Mouse (Mus musculus) neural tube, embryonic 13.5 days (tissue): Measurements from ENCODE around the gene Etnk1. TPM values are rescaled to one million over a fixed set of nuclear protein-coding genes. Genes with fewer than 3 reads are reported as not detected.

Experiments used
- ATAC-seq: fragments of 200-750 bp; cut with Nextera tagmentation; 2 replicates; pipeline ENCODE4 v1.8.0; 2017; ENCODE audit warnings: low read depth, mild to moderate bottlenecking, moderate TSS enrichment, moderate library complexity
- H3K27ac ChIP-seq: fragments of 300-500 bp; sonication (generic); replicated peaks from 2 replicates; pipeline ENCODE4 v1.5.1; 2015; ENCODE audit warnings: moderate library complexity, mild to moderate bottlenecking, inconsistent platforms
- H3K27me3 ChIP-seq: fragments of 300-500 bp; sonication (generic); 2 replicates; pipeline ENCODE4 v1.6.1; 2015; ENCODE audit warnings: mild to moderate bottlenecking, inconsistent platforms
- H3K36me3 ChIP-seq: fragments of 300-500 bp; sonication (generic); 2 replicates; pipeline ENCODE4 v1.6.1; 2015; ENCODE audit warnings: mild to moderate bottlenecking, inconsistent platforms
- H3K4me1 ChIP-seq: fragments of 300-500 bp; sonication (generic); replicated peaks from 2 replicates; pipeline ENCODE4 v1.6.1; 2015; ENCODE audit warnings: inconsistent platforms
- H3K4me2 ChIP-seq: fragments of 300-500 bp; sonication (generic); 2 replicates; pipeline ENCODE4 v1.6.1; 2015; ENCODE audit warnings: inconsistent platforms, mild to moderate bottlenecking, moderate library complexity
- H3K4me3 ChIP-seq: fragments of 300-500 bp; sonication (generic); 2 replicates; pipeline ENCODE4 v1.5.1; 2015; ENCODE audit warnings: mild to moderate bottlenecking, inconsistent platforms
- H3K9ac ChIP-seq: fragments of 300-500 bp; sonication (generic); 2 replicates; pipeline ENCODE4 v1.6.1; 2015; ENCODE audit warnings: moderate library complexity, mild to moderate bottlenecking, inconsistent platforms
- H3K9me3 ChIP-seq: fragments of 300-500 bp; sonication (generic); 2 replicates; pipeline ENCODE4 v1.6.1; 2016; ENCODE audit warnings: inconsistent platforms
- WGBS: fragments of 180-500 bp; shearing (Covaris S2); methylation state at CpG from one replicate; pipeline ENCODE4 v1.1.7; 2015; 5-methylcytosine and 5-hydroxymethylcytosine counted together
- polyA plus RNA-seq: library from polyadenylated mRNA; unstranded; fragments of >200 nt; fragmentation: Nextera tagmentation; extraction: Ambion mirVana; gene quantifications from 2 replicates; pipeline ENCODE4 v1.2.1, GENCODE M21; 2015

Gene Etnk1
- polyA plus RNA-seq, 1 experiment from 2014 or later = 35.4 TPM

- H3K4me3 ChIP-seq = no peak overlapping the region
- H3K9me3 ChIP-seq = no peaks in the 10 kb centered on the region
- H3K9ac ChIP-seq = no peak overlapping the region
- H3K4me1 ChIP-seq = peaks cover 21% of the 10 kb centered on the region; the same call in 1 of the 2 replicates
- no peak overlapping the region for H3K27ac ChIP-seq
- no peaks in the 10 kb centered on the region for H3K36me3 ChIP-seq
- H3K4me2 ChIP-seq = no peak overlapping the region
- no peak for ATAC-seq
- WGBS = 7% methylated on average over 9 of the region's 9 CpGs
- no peaks in the 10 kb centered on the region for H3K27me3 ChIP-seq
Observed at GRCm38 (mm10) chr6:143152321-143152827, 14.6 kb upstream of the Etnk1 start.

GRCm38 (mm10) chr6:143153160-143153559 is 13.9 kb upstream of the Etnk1 start:
- H3K4me2 ChIP-seq = no peak overlapping the region
- no peaks in the 10 kb centered on the region for H3K27me3 ChIP-seq
- no peaks in the 10 kb centered on the region for H3K36me3 ChIP-seq
- ATAC-seq = no peak
- H3K9ac ChIP-seq = no peak overlapping the region
- WGBS = 21% methylated on average over 2 of the region's 2 CpGs
- H3K4me3 ChIP-seq = no peak overlapping the region
- H3K9me3 ChIP-seq = no peaks in the 10 kb centered on the region
- H3K4me1 ChIP-seq = peaks cover 21% of the 10 kb centered on the region; the same call in 1 of the 2 replicates
- H3K27ac ChIP-seq = no peak overlapping the region

GRCm38 (mm10) chr6:143153751-143154494 is 13.1 kb upstream of the Etnk1 start:
- no peak overlapping the region for H3K9ac ChIP-seq
- H3K4me2 ChIP-seq = no peak overlapping the region
- H3K27me3 ChIP-seq = no peaks in the 10 kb centered on the region
- 72% methylated on average over 10 of the region's 10 CpGs for WGBS
- ATAC-seq = no peak
- no peaks in the 10 kb centered on the region for H3K36me3 ChIP-seq
- H3K4me1 ChIP-seq = peaks cover 21% of the 10 kb centered on the region; the same call in 1 of the 2 replicates
- H3K9me3 ChIP-seq = no peaks in the 10 kb centered on the region
- no peak overlapping the region for H3K27ac ChIP-seq
- no peak overlapping the region for H3K4me3 ChIP-seq

GRCm38 (mm10) chr6:143154885-143155284 is 12.1 kb upstream of the Etnk1 start:
- ATAC-seq = no peak
- H3K9ac ChIP-seq = no peak overlapping the region
- no peaks in the 10 kb centered on the region for H3K36me3 ChIP-seq
- 77% methylated on average over 13 of the region's 13 CpGs for WGBS
- no peak overlapping the region for H3K4me2 ChIP-seq
- no peak overlapping the region for H3K4me3 ChIP-seq
- no peak overlapping the region for H3K27ac ChIP-seq
- H3K27me3 ChIP-seq = no peaks in the 10 kb centered on the region
- peaks cover 21% of the 10 kb centered on the region; the same call in 1 of the 2 replicates for H3K4me1 ChIP-seq
- H3K9me3 ChIP-seq = no peaks in the 10 kb centered on the region

- Histone ChIP-seq H3K4me1 (peaks cover 21% of the 10 kb centered on the region; the same call in 1 of the 2 replicates), H3K9ac (no peak overlapping the region), H3K27ac (no peak overlapping the region), H3K4me3 (no peak overlapping the region), H3K27me3 (no peaks in the 10 kb centered on the region), H3K4me2 (no peak overlapping the region), H3K9me3 (no peaks in the 10 kb centered on the region), H3K36me3 (no peaks in the 10 kb centered on the region)
- no peak for ATAC-seq
- WGBS = 57% methylated on average over 1 of the region's 1 CpGs
Observed at GRCm38 (mm10) chr6:143155996-143156395, 11.0 kb upstream of the Etnk1 start.

- Histone ChIP-seq H3K9ac (no peak overlapping the region), H3K4me1 (peaks cover 21% of the 10 kb centered on the region; the same call in 1 of the 2 replicates), H3K9me3 (no peaks in the 10 kb centered on the region), H3K4me3 (no peak overlapping the region), H3K27me3 (no peaks in the 10 kb centered on the region), H3K27ac (no peak overlapping the region), H3K4me2 (no peak overlapping the region), H3K36me3 (no peaks in the 10 kb centered on the region)
- WGBS = 82% methylated on average over 7 of the region's 7 CpGs
- ATAC-seq = no peak
Observed at GRCm38 (mm10) chr6:143156684-143157083, 10.3 kb upstream of the Etnk1 start.

- 89% methylated on average over 8 of the region's 8 CpGs for WGBS
Observed at GRCm38 (mm10) chr6:143157401-143157800, 9.6 kb upstream of the Etnk1 start.

GRCm38 (mm10) chr6:143160572-143161231 is 6.3 kb upstream of the Etnk1 start:
- Histone ChIP-seq H3K27me3 (no peaks in the 10 kb centered on the region), H3K4me1 (peaks cover 4% of the 10 kb centered on the region; the same call in 1 of the 2 replicates), H3K9me3 (no peaks in the 10 kb centered on the region), H3K36me3 (no peaks in the 10 kb centered on the region), H3K27ac (no peak overlapping the region), H3K9ac (no peak overlapping the region), H3K4me3 (no peak overlapping the region), H3K4me2 (no peak overlapping the region)
- 92% methylated on average over 6 of the region's 6 CpGs for WGBS
- ATAC-seq = no peak

More at GRCm38 (mm10) chr6:143157401-143157800, 9.6 kb upstream of the Etnk1 start:
- H3K36me3 ChIP-seq = no peaks in the 10 kb centered on the region
- H3K9me3 ChIP-seq = no peaks in the 10 kb centered on the region
- no peak for ATAC-seq
- H3K4me2 ChIP-seq = no peak overlapping the region
- no peaks in the 10 kb centered on the region for H3K27me3 ChIP-seq
- peaks cover 23% of the 10 kb centered on the region; the same call in 1 of the 2 replicates for H3K4me1 ChIP-seq
- H3K9ac ChIP-seq = no peak overlapping the region
- H3K4me3 ChIP-seq = no peak overlapping the region
- H3K27ac ChIP-seq = no peak overlapping the region

GRCm38 (mm10) chr6:143162161-143162877 is 4.7 kb upstream of the Etnk1 start:
- 30% methylated on average over 11 of the region's 12 CpGs for WGBS

GRCm38 (mm10) chr6:143163956-143164905 is 2.8 kb upstream of the Etnk1 start:
- H3K36me3 ChIP-seq = no peaks in the 10 kb centered on the region
- no peak overlapping the region for H3K9ac ChIP-seq
- no peak overlapping the region for H3K4me2 ChIP-seq
- H3K9me3 ChIP-seq = no peaks in the 10 kb centered on the region
- peaks cover 27% of the 10 kb centered on the region for H3K4me1 ChIP-seq
- WGBS = 89% methylated on average over 15 of the region's 15 CpGs
- H3K4me3 ChIP-seq = no peak overlapping the region
- no peaks in the 10 kb centered on the region for H3K27me3 ChIP-seq
- ATAC-seq = no peak
- no peak overlapping the region for H3K27ac ChIP-seq

More at GRCm38 (mm10) chr6:143162161-143162877, 4.7 kb upstream of the Etnk1 start:
- H3K4me2 ChIP-seq = 0 out of 2 replicates have a peak overlapping the region, but pooled peaks have one; percentile 4
- H3K4me3 ChIP-seq = no peak overlapping the region
- no peak overlapping the region for H3K27ac ChIP-seq
- H3K9ac ChIP-seq = peak overlapping the region; percentile 3; the same call in 1 of the 2 replicates
- H3K4me1 ChIP-seq = peaks cover 12% of the 10 kb centered on the region; the same call in 1 of the 2 replicates
- H3K9me3 ChIP-seq = no peaks in the 10 kb centered on the region
- H3K36me3 ChIP-seq = no peaks in the 10 kb centered on the region
- ATAC-seq = no peak
- no peaks in the 10 kb centered on the region for H3K27me3 ChIP-seq

GRCm38 (mm10) chr6:143164906-143165255 is 2.1 kb upstream of the Etnk1 start:
- no peak for ATAC-seq
- peaks cover 33% of the 10 kb centered on the region for H3K4me1 ChIP-seq
- H3K36me3 ChIP-seq = no peaks in the 10 kb centered on the region
- no peaks in the 10 kb centered on the region for H3K9me3 ChIP-seq
- no peaks in the 10 kb centered on the region for H3K27me3 ChIP-seq
- H3K9ac ChIP-seq = no peak overlapping the region
- no peak overlapping the region for H3K4me3 ChIP-seq
- no peak overlapping the region for H3K4me2 ChIP-seq
- 89% methylated on average over 8 of the region's 8 CpGs for WGBS
- H3K27ac ChIP-seq = no peak overlapping the region
